ENCODE assay signal across 20 mouse cellular contexts in the genomic region with DNA sequence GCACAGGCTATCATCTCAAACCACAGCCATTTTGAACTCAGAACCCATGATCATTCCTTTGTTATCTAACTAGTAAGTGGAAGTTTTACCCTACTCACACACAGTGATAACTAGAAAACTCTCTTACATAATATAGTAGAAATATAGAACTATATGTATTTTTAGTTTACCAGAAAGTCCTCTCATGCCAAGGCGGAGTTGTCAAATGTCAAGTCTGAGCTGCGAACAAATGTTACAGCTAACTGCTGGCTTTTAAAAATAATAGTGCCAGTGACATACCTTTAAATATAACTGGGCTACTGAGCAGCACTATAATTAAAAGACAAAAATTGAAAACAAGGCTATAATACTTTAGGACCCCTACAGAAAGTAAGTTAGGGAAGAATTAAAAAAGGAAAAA. TPM values are rescaled to one million over a fixed set of nuclear protein-coding genes. Genes with fewer than 3 reads are reported as not detected.
DNase-seq lines count a peak whose midpoint lies in the region; TF ChIP-seq lines count a peak whose summit lies in the region.
"Had no signal": no experiment of that assay in that cellular context is flagged by ENCODE, and none has a peak within 500 bp of the region (broad histone marks: within the 10 kb centered on the region; RNA-seq: fewer than 3 reads in every experiment).

No protein-coding gene starts in this region.

- peak overlapping the region; percentile 40; the same call in 1 of the 2 replicates for H3K27ac ChIP-seq in layer of hippocampus, adult 2 months
- H3K27ac ChIP-seq: embryonic facial prominence, embryonic 10.5 days; embryonic facial prominence, embryonic 12.5 days; forebrain, embryonic 13.5 days; forebrain, embryonic 15.5 days had no signal

- peak; percentile 51 to 54 for DNase-seq in frontal cortex, adult 2 months (ENCODE audit: extremely low spot score in 1 of 2, low spot score in 1 of 2)
- DNase-seq in frontal cortex, postnatal 14 days (ENCODE audit: low spot score in 2 of 2) = no peak
- DNase-seq in layer of hippocampus, adult 2 months (ENCODE audit: low spot score in 2 of 2) = no peak
- DNase-seq in layer of hippocampus, postnatal 25 days (ENCODE audit: extremely low spot score in 1 of 2, low spot score in 1 of 2) = no peak
- peak; percentile 23 for DNase-seq in right cerebral cortex, adult 18-20 months
- DNase-seq in right cerebral cortex, postnatal 4 days = no peak
- DNase-seq in telencephalon, adult 2 months (ENCODE audit: low read depth, low spot score) = peak; percentile 44
- DNase-seq in kidney, postnatal 36 days = no peak
- DNase-seq: adrenal gland, adult 2 months; adrenal gland, postnatal 10 days; adrenal gland, postnatal 25 days; cerebellum, adult 11-12 months; cerebellum, adult 2 months; cerebellum, adult 9-10 months; cerebellum, postnatal 10 days; cerebellum, postnatal 25 days had no signal

- TF ChIP-seq CTCF in layer of hippocampus, adult 2 months (conservative IDR thresholded peaks at IDR 0.05) = no peak

- no peak overlapping the region for H3K4me3 ChIP-seq in layer of hippocampus, adult 2 months
- H3K4me3 ChIP-seq: embryonic facial prominence, embryonic 10.5 days; embryonic facial prominence, embryonic 12.5 days; forebrain, embryonic 13.5 days; forebrain, embryonic 15.5 days had no signal

RNA-seq across cellular contexts. Expression of a gene that starts 51.0 kb away (rescaled TPM):
- polyA plus RNA-seq in frontal cortex, adult 2 months (2012; rRNA removed) = 14.9 and 16.2 TPM in 2 replicates
- 10 to 100 TPM; 19.0 to 20.6 TPM for total RNA-seq in layer of hippocampus, adult 2 months (2021)
- total RNA-seq in layer of hippocampus, postnatal 25 days (2021) = 10 to 100 TPM; 19.9 to 20.3 TPM

RNA-seq across cellular contexts. Expression of a gene that starts 56.0 kb away (rescaled TPM):
- polyA plus RNA-seq in frontal cortex, adult 2 months (2012; rRNA removed) = 3.1 and 3.6 TPM in 2 replicates
- total RNA-seq in layer of hippocampus, adult 2 months (2021) = 1 to 10 TPM; 6.3 to 8.2 TPM
- total RNA-seq in layer of hippocampus, postnatal 25 days (2021) = 1 to 10 TPM; 4.9 to 7.3 TPM

Comparison
In these comparisons a context has a peak if more than half of its experiments do, and no peak if none do; other contexts are left out.
1. DNase-seq: peak in frontal cortex, adult 2 months (2 of 2), right cerebral cortex, adult 18-20 months (single experiment) and telencephalon, adult 2 months (single experiment); none in frontal cortex, postnatal 14 days (0 of 2), layer of hippocampus, adult 2 months (0 of 2), layer of hippocampus, postnatal 25 days (0 of 2), right cerebral cortex, postnatal 4 days (single experiment) and kidney, postnatal 36 days (0 of 2).